Mouse (Mus musculus) CH12.LX (cell line): ENCODE measurements around the gene Cradd.

Source experiments
- CTCF ChIP-seq, 2 experiments: IDR thresholded peaks in 1 of 2; conservative IDR thresholded peaks in 1 of 2; 2 replicates each; pipeline ENCODE4 v1.5.1; 2011 to 2012; ENCODE audit warnings: low read depth in 2 of 2, low read length in 2 of 2, improper control_type of control experiment in 1 of 2, inconsistent platforms in 1 of 2, mild to moderate bottlenecking in 1 of 2, moderate library complexity in 1 of 2
- ETS1 ChIP-seq: conservative IDR thresholded peaks from 2 replicates; pipeline ENCODE4 v1.6.1; 2012; ENCODE audit warnings: low read depth, mild to moderate bottlenecking, inconsistent platforms, low read length, improper control_type of control experiment, moderate library complexity
- HCFC1 ChIP-seq: IDR thresholded peaks from 2 replicates; pipeline ENCODE4 v1.6.1; 2012; ENCODE audit warnings: low read depth, mild to moderate bottlenecking, inconsistent platforms, low read length, improper control_type of control experiment
- MAX ChIP-seq: IDR thresholded peaks from 2 replicates; pipeline ENCODE4 v1.6.1; 2011; ENCODE audit warnings: low read length, improper control_type of control experiment
- POLR2A ChIP-seq: IDR thresholded peaks from 2 replicates; pipeline ENCODE4 v1.6.1; 2011; ENCODE audit warnings: low read depth, mild to moderate bottlenecking, improper control_type of control experiment, low read length
- POLR2AphosphoS2 ChIP-seq: IDR thresholded peaks from 2 replicates; pipeline ENCODE4 v1.6.1; 2011; ENCODE audit warnings: low read depth, low read length, improper control_type of control experiment
- RCOR1 ChIP-seq: conservative IDR thresholded peaks from 2 replicates; pipeline ENCODE4 v1.6.1; 2012; ENCODE audit warnings: low read depth, mild to moderate bottlenecking, inconsistent platforms, low read length, improper control_type of control experiment
- TCF12 ChIP-seq: IDR thresholded peaks from 2 replicates; pipeline ENCODE4 v1.6.1; 2014; ENCODE audit warnings: low read depth, mild to moderate bottlenecking, inconsistent platforms, low read length, improper control_type of control experiment
- USF1 ChIP-seq: IDR thresholded peaks from 2 replicates; pipeline ENCODE4 v1.6.1; 2014; ENCODE audit warnings: low read depth, mild to moderate bottlenecking, inconsistent platforms, low read length, improper control_type of control experiment
- ZC3H11A ChIP-seq: IDR thresholded peaks from 2 replicates; pipeline ENCODE4 v1.6.1; 2012; ENCODE audit warnings: low read depth, mild to moderate bottlenecking, inconsistent platforms, low read length, improper control_type of control experiment
- ZMIZ1 ChIP-seq: IDR thresholded peaks from 2 replicates; pipeline ENCODE4 v1.6.1; 2012; ENCODE audit warnings: low read depth, mild to moderate bottlenecking, inconsistent platforms, low read length, improper control_type of control experiment
- ZNF384 ChIP-seq: IDR thresholded peaks from 2 replicates; pipeline ENCODE4 v1.6.1; 2012; ENCODE audit warnings: low read depth, low read length, improper control_type of control experiment, inconsistent platforms

- no peak for TF ChIP-seq POLR2A
- TF ChIP-seq RCOR1 = no peak
- no peak for TF ChIP-seq CTCF (conservative IDR thresholded peaks at IDR 0.05 in 1 of 2, IDR thresholded peaks at IDR 0.05 in 1 of 2; ENCODE audit: low read depth in 2 of 2, low read length in 2 of 2)
- no peak for TF ChIP-seq ZNF384
- no peak for TF ChIP-seq POLR2AphosphoS2
- no peak for TF ChIP-seq ZMIZ1
- TF ChIP-seq ETS1 = no peak
- TF ChIP-seq ZC3H11A = no peak
- no peak for TF ChIP-seq HCFC1
- no peak for TF ChIP-seq MAX
- TF ChIP-seq USF1 = no peak
- no peak for TF ChIP-seq TCF12
Observed at GRCm38 (mm10) chr10:95228192-95228591, 95.7 kb downstream of the Cradd start.
